Mouse (Mus musculus) yolk sac, embryonic 10.5 days (tissue): ENCODE data around the gene Sp7.
"Not testable (repeated sequence)": the region's sequence is repeated elsewhere in the genome, so short reads cannot be mapped to it uniquely, and the experiment has no call there.

ENCODE experiments used
- DNase-seq: peaks from one replicate; pipeline ENCODE4 v3.0.0-alpha.2; 2017; ENCODE audit warnings: low spot score

Gene Sp7

DNA sequence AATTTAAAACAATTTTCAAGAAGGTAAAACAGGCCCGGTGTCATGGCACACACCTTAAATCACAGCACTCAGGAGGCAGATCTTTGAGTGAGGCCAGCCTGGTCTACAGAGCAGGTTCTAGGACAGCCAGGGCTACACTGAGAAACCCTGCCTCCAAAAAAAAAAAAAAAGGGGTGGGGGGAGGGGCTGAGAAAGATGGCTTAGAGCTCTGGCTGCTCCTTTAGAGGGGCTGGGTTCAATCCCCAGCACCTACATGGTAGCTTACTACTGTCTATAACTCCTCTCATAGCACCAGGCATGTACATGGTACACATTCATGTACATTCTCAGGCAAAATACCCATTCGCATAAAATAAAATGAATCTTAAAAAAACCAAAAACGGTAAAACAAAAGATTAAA, 22.5 kb downstream of the Sp7 start:
- DNase-seq = no peak

GRCm38 (mm10) chr15:102341580-102341979, 25.4 kb downstream of the Sp7 start:
- no peak for DNase-seq

DNA sequence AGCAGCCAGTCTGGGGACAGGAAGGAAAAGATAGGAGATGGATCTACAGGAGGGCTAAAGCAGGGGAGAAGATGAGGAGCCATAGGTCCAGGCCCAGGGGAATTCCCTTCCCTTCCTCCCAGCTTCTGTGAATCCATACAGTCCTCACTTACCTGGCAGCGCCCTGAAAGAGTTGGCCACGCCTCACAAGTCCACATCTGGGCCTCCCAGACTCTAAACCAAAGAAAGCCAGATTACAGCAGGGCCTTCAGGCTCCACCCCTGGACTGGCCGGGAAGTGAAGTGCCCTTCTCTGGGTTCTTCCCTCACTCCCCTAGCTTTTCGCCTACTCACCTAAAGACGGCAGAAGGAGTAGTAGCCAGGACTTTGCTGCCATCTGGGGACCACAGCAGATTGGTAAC, 27.4 kb downstream of the Sp7 start:
- DNase-seq = no peak

GRCm38 (mm10) chr15:102336946-102337345, 30.0 kb downstream of the Sp7 start:
- no peak for DNase-seq

DNA sequence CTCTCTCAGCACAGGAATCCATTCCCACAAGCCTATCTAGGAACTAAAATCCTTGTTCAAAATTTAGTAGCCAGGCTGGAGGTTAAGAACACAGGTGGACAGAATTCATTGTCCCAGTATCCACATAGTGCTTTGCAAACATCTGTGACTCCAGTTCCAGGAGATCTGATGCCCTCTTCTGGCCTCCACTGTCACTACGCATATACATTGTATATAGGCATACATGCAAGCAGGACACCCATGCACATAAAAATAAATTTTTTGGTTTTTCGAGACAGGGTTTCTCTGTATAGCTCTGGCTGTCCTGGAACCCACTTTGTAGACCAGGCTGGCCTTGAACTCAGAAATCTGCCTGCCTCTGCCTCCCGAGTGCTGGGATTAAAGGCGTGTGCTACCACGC, 31.1 kb downstream of the Sp7 start:
- DNase-seq = not testable (repeated sequence)

GRCm38 (mm10) chr15:102335254-102335653, 31.7 kb downstream of the Sp7 start:
- no peak for DNase-seq

- DNase-seq = peak; percentile 84
Measured at GRCm38 (mm10) chr15:102331610-102332015, 35.4 kb downstream of the Sp7 start, which contains the start of gene Myg1. Gene Myg1 (plus strand): TSS chr15:102331709.

DNA sequence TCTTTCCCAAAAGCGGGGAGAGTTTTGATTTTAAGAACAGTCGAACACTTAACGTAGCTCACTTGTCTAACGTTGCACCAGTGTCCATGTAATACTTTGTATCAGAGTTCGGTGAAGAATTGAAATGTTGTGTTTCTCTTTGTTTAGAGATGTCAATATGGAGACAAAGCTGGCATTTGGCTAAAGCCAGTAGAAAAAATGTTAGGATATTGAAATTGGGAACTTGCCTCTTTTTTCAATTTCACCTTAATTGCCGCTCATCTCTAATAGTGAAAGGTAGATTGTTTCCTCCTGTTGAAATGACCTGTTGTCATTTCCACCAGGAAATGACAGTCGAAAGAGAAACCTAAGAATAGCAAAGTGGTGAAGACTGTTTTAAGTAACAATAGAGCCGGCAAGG, 40.1 kb downstream of the Sp7 start:
- no peak for DNase-seq

- DNase-seq = peak; percentile 88
Measured at GRCm38 (mm10) chr15:102326022-102326576, 40.9 kb downstream of the Sp7 start, which contains the start of gene Pfdn5. Gene Pfdn5 (plus strand): TSS chr15:102326116.

DNA sequence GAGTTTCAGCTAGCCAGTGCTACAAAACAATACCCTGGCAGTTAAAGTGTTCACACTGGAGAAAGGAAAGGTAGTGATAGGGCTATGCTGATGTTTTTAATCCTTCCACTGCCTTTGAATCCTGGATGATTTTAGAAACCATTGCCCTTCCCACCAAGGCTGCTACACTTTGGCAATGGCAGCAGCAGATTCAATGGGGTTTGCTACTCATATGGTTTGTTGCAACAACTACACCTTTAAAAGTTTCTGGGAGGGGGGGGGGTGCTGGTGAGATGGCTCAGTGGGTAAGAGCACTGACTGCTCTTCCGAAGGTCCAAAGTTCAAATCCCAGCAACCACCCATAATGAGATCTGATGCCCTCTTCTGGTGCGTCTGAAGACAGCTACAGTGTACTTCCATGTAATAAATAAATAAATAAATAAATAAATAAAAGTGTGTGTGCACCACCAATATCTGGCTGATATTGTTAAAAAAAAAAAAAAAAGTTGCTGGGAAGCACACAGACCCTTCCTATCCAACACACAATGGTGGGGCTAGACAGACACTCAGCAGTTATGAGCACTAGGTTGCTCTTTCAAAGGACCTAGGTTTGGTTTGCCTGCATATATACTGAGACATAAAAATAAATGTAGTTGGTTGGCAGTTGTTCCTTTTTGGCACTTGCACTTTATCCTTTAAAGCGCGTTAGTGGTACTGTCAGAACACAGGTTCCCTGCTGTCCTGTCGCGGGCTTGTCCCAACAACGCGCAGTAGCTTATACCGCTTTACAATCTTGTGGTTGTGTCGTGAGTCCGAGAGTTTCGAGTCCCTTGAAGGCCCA, 42.1 kb downstream of the Sp7 start:
- DNase-seq = no peak

DNA sequence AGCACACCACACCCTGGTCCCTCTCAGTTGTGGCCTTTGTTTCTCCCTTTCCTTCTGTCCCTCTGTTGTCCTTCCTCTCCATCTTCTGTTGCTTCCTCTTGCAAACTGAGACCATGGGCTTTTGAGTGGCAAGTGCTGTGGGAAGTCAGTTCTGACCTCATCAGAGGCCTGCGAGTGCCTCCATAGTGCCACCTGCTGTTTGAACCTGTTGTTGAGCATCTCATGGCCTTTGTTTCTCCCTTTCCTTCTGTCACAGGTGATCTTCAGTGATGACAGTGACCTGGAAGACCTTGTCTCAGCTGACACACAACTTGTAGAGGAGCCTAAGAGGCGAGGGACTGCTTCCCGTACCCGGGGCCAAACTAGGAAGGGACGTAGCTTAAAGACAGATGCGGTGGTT, 50.7 kb downstream of the Sp7 start:
- DNase-seq = no peak

GRCm38 (mm10) chr15:102315292-102315691, 51.7 kb downstream of the Sp7 start:
- DNase-seq = no peak

- no peak for DNase-seq
Measured at GRCm38 (mm10) chr15:102311489-102311888, 55.5 kb downstream of the Sp7 start.

DNA sequence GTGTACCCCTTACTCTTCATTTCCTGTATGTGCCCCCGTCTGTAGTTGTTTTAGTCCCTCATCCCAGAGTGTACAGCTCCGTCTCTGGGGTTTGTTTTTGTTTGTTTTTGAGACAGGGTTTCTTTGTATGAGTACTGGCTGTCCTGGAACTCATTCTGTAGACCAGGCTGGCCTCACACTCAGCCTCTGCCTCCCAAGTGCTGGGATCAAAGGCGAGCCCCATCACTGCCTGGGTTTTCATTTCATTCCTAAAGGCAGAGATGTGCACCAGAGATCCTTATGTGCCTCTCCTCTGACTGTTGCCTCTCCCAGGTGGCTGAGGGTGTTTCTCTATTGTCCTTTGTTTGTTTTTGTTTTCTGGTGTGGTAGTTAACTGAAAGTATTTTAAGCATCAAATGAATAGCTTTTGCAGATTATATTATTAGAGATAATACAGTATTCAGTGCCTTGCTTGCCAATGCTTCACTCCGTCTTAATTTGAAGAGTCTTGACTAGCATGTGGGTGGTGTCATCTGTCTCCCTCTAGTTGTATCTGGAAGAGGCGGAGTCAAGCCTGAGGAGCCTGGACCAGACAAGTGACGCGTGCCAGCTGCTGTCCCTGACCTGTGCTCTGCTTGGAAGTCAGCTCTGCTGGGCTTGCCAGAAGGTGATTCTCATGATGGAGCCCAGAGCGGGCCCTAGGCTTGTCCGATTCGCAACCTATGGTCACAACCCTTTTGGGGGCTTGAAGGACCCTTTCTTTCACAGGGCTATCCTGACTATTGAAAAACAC, 56.7 kb downstream of the Sp7 start:
- DNase-seq = no peak

- DNase-seq = no peak
Measured at GRCm38 (mm10) chr15:102308717-102309116, 58.3 kb downstream of the Sp7 start.
